Mouse (Mus musculus): ENCODE results near the gene Fmnl2.

GRCm38 (mm10) chr2:53026056-53026769 is 168.6 kb downstream of the Fmnl2 start:
- TF ChIP-seq CTCF (IDR thresholded peaks at IDR 0.05; ENCODE audit: low read depth, low read length), result no peak
- TF ChIP-seq POLR2A (IDR thresholded peaks at IDR 0.05; ENCODE audit: borderline replicate concordance, low read depth, low read length), result no peak

Measured in bone marrow macrophage, adult 2 months (primary cell).